Mouse (Mus musculus) frontal cortex, adult (tissue): Measurements from ENCODE around the gene Creb5.

Experiments
- ATAC-seq: cut with Nextera tagmentation; 2 replicates; pipeline ENCODE4 v1.9.2; 2017; ENCODE audit warnings: mild to moderate bottlenecking, moderate library complexity, mixed read lengths; ENCODE audit not compliant: low TSS enrichment

The Creb5 gene

DNA sequence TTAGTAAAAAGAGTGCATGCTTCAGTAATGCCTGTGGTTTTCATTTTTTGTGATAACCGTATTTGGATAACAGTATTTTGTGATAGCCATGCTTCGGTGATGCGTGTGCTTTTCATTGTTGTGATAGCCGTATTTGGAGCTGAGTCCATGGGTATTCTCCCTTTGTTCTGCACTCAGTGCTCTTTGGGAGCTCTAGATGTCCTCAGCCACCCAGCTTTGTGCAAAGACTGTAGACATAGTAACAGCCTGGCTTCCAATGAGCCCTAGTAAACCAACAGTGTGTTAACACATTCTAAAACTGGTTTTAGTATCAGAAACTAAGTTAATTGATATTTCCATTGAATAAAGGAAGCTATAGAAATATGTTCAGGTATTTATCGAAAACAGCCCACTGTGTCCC is 254.7 kb downstream of the Creb5 start:
- ATAC-seq, result no peak

DNA sequence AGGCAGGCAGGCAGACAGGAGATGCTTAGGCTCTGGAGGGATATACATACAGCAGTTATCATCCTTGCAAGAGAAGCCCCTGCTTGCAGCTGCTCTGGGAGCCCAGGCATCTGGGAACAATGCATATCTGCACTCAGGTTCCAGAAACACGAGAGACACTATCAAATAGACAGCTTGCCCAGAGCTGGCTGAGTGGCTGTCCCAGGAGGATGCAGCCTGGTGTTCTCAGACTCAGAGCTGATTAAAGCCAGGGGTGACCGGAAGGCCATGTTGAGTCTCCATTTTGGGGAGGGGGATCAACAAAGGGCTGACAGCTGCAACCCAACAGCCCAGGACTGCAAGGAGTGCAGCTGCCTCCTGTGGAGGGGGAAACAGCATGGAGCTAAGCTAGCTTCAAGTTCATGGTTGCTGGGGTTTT is 258.4 kb downstream of the Creb5 start:
- no peak for ATAC-seq

DNA sequence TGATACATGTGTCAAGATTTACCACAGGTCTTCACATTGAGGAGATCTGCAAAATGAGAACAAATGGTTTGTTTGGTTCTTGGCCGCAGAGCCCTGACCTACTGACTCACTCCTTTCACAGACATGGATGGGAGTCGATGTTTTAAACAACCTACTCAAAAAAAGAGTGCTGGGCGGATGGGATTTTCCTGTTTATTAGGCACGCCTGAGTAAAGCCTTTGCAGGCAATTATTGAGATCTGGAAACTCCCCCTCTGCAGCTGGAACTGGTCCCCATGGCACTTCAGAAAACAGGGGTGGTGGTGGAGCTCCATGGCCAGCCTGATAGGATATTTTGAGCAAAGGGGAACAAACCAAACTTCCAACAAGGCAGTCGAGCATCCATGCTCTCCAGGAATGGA is 258.9 kb downstream of the Creb5 start:
- ATAC-seq, result no peak

DNA sequence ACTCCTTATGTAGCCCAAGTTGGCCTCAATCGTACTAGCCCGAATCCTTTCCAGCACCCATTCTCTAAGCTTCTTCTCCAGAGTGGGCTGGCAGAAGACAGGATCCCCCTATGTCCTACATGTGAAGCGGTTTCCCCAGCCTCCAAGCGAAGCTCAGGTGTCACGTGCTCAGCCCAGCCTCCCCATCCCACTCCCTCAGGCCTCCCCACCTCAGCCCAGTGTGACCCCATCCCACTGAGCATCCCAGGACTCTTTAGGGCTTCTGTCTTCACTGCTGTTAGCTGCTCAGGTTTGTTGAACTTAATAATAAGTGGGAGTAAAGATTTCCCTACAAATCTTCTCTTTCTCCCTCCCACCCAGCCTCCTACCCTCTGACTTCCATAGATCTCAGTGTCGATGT is 261.2 kb downstream of the Creb5 start:
- ATAC-seq, result no peak

DNA sequence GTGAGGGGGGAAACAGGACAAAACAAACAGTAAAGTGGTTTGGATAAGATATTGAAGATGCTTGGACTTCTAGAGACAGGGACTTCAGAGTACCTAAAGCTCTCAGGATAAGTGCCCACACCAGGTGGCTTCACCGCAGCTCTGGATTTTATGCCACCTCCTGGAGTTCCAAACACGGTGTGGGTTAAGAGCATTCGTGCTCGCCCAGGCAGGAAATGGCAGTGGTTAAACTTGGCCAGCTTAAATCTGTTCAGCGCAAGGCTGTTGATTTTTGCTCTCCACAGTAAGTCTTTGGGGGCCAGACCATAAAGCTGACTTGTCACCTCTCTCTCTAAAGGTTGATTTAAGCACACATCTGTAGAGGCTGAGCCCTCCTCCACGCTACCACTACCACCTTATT is 262.3 kb downstream of the Creb5 start:
- ATAC-seq, result no peak

DNA sequence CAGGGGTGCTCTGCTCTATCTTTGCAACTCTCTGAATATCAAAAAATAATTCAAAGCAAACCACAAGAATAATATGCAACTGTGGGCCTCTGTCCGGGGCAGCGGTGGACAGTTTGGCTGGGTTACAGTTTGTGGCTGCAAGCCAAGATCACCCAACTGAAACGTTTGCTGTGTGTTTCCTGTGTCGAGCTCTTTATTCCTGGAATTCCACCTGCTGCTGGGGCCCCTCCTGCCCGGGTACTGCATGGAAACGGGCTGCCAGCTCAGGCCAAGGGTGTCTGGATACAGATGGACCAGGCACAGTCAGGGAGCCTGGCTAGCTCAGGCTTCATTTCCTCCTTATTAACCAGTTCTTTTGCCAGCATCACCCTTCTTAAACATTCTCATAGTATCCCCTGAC is 269.0 kb downstream of the Creb5 start:
- ATAC-seq, result no peak

DNA sequence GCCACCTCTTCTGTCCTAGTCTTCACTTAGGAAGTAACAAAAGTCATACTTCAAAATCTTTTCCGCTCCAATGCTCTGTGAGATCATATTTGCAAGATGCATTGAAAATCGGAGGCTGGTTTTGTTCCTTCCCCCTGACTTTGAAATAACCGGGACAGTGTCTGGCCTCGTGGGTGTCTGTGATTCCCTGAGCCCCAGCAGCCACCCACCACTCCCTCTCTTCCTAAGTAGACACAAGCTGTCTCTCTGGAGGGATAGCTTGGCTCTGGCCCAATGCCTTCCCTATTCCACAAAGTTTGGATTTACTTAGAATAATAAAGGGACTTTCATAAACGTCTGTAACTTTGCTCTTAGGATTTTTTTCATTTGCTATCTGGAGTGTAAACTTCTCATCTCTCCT is 273.9 kb downstream of the Creb5 start:
- ATAC-seq, result peak; percentile 67; the same call in 1 of the 2 replicates

DNA sequence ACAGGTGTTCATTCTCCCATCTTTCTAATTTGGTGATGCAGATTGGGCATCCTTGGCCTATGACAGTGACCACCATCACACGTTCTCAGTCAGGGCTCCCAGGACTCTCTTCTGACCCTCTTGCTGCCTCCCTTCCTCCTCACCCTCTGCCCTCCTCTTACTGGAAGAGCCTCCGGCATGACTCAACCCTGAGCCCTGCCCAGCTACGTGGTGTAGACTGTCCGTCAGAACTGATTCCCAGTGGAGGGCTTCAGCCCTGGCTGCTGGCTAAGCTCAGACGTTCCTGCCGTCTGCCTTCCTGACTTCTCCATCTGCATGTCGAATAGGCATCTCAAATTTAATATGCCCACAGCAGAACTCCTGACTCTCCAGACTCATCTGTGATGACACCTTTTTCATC is 275.5 kb downstream of the Creb5 start:
- ATAC-seq, result no peak

DNA sequence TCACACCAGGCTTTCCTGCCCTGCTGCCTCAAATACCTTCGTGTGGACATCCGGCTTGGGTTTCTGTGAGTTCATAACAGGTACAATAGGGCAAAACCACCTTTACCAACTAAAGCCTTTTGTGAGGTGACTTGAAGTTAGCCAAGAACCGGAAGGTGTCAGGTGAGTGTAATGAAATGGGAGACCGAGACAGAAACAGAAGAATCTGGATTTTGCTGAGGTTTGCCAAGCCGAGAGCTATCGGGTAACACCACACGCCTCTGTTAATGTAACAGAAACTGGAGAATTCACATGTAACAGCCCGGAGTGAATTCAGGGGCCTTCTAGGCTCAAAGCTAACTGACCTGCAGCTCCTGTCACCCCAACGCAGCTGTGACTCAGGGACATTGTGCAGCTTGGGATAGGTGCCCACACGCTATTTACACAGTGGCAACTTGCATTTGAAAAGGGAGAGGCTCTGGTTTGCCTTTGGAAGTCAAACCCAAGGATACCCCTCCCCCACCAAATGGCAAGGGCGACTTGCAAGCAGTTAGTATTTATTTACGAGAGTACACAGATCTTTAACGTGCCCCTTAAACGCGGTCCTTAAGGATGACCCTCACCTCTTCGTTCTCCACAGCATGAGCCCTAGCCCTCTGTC is 276.6 kb downstream of the Creb5 start:
- no peak for ATAC-seq

DNA sequence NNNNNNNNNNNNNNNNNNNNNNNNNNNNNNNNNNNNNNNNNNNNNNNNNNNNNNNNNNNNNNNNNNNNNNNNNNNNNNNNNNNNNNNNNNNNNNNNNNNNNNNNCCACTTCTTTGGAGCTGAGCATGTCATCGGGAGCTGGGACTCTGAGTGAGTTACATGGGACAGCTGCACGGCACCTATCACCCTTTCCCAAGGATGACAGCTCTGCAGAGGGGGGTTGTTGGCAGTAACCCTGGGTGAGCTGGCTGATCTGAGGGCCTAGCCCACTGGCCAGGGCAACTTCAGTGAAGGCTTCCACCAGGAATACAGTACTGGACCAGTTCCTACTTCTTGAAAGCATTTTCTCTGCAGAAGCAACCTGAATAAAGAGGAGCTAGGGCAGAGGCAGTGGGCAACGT is 282.4 kb downstream of the Creb5 start:
- ATAC-seq, result no peak

DNA sequence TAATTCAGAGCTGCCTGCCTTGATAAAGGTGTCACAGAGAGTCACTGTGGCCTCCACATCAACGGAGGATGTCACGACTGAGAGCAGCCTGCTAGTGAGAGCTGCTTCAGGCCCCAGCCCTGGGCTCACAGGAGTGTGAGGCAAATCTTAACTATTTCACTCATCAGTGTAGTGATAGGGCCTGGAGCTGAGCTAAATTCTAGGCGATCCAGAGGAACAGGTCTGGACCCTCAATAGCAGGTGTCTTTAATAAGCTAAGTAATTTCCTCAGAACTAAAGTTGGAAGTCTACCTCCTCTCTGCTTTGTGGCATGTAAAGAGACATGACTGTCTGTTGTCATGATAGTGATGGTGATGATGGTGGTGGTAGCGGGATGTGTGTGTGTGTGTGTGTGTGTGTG is 283.8 kb downstream of the Creb5 start:
- ATAC-seq, result no peak

DNA sequence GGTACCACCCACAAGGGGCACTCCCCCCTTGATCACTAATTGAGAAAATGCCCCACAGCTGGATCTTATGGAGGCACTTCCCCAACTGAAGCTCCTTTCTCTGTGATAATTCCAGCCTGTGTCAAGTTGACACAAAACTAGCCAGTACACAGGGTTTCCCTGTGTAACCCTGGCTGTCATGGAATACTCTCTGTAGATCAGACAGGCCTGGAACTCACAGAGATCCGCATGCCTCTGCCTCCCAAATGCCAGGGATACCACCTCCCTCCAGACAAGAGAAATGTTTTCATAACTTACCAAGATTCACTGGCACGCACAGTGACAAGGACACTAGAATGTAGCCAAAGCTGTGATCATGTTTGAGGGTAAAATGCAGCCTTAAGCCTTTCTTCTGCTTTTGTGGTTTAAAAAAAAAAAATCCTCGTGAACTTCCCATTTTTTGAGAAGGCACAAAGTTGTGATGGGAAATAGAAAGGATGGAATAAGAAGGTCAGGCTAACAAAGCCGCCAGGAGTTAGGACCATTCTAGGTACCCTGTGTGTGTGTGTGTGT is 284.6 kb downstream of the Creb5 start:
- ATAC-seq, result no peak

DNA sequence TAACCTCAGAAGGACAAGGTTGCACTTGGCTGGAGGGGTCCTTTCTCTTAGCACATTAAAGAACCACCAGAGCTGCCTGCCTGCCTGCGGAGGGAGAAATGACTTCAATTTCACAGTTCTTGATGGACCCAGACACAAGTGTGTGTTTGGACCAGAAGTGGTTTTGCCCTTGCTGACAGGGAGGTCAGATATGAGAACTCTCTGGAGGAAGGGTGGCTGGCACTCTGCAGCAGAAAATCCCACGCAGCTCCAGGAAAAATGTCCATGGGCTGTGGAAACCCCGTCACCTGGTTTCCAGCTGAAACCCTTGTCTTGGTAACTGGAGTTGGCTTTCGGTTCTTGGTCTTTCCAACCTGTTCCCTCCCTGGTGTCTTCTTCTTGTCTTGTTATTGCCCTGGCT is 285.4 kb downstream of the Creb5 start:
- ATAC-seq, result no peak

DNA sequence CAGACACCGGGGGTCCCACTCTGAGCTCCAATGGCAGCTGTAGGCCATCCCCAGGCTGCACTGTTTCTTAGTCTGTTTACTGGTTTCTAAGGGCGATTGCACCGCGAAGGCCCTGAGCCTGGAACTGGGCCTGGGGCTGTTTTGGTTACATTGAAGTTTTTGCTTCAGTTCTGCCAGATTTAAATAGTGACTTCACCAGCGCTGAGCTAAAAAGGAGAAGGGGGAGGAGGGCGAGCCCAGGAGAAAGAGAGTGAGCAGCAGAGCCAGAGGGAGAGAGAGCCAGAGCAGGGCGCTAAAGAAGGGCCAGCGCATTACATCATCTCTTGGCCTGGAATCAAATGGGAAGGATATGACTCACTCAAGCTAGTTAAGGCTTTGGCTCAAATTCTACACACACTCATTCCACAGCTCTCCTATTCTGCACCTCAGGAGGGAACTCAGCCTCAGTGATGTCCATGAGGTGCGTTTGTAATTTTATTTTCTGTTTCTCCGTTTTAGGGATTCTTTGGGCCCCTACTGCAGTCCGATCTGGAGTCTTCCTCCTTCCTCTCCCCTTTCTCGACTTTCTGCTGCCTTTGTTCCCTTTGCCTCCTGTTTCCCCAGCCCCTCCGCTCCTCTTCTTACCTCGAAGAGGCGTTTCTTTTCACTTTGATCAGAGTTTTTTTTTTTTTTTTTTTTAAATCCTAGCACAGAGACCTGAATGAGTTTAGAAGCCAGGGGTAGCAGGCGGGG is 286.1 kb downstream of the Creb5 start:
- peak; percentile 97 for ATAC-seq

DNA sequence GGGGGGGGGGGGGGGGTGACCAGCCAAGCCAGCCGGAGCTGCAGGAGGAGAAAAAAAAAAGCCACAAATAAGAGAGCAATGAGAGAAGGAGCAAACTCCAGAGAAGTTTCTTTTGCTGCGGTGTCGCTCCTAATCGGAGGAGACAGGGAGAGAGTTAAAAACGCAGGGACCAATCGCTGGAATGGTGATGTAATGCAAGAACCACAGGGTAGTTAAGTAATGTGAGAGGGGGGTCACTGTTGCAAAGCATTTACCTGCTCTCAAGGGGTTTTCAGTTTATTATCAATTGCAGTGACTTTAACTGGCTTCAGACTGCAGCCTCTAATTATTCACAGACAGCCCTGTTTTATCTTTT is 286.6 kb downstream of the Creb5 start:
- ATAC-seq, result no peak

DNA sequence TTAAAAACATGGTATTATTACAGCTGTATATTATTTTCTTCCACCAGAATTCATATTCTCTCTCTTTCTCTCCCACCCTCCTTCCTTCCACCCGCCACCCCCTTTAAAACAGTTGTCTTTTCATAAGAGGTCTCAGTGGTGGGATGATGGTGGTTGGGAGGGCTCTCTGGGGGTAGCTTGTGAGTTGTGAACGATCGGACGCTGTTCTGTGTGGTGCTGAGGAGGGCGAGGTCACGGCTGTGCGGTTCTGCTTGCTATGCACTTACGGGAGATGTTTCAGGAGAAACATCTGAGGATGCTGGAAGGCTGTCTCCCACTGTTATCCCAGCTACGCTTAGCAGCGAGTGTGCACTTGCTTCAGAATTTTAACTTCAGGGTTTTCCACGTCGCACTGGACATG is 287.0 kb downstream of the Creb5 start:
- ATAC-seq, result no peak

DNA sequence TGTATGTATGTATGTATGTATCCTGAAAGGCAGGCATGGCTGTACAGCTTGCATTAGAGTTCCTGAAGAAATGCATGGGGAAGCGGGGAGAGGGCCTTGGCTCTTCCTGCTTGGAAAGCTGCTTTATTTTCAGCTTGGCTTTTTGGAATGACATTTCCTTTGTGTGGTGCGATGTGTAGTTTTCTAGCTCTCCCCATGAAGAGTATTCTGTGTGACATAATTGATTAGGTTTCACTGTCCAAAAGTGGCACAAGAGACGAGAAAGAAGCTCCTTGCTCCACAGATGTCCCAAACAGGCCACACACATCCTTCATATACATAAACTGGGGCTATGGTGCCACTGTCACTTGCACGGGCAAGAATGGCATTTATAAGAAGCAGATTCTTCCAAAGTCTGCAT is 288.1 kb downstream of the Creb5 start:
- no peak for ATAC-seq

DNA sequence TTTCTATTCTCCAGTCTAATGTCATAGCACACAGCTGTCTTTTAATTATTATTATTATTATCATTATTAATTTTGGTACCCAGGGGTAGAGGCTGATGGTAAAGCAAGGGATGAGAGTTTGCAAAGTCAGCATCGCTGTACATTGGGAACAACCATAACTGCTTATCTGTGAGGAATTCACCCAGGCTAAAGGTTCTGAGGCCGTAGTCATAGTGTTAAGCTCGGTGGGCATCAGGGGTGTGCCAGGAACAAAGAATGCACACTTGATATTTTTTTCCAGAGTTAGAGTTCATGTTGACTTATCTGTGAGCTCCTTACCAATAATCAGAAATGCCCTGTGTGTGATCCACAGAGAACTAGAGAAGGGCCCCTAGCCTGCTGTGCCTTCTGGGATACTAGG is 288.8 kb downstream of the Creb5 start:
- ATAC-seq, result no peak

DNA sequence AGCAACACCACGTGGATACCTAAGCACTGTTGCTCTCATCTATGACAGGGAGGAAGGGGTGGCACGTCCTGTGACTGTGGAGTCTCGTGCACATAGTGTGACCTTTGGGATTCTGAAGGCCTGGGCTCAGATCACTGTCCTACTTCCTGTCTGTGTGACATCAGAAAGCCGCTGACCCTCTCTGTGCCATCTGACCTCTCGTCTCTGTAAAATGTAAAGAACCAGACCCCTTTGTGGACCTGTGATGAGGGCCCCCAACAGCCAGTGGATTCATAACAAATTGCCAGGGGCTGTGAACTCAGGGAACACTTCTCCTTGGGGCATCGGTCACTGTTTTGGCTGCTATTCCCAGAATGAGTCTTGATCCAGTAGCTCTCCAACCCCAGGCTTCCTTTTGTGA is 289.8 kb downstream of the Creb5 start:
- ATAC-seq, result no peak

DNA sequence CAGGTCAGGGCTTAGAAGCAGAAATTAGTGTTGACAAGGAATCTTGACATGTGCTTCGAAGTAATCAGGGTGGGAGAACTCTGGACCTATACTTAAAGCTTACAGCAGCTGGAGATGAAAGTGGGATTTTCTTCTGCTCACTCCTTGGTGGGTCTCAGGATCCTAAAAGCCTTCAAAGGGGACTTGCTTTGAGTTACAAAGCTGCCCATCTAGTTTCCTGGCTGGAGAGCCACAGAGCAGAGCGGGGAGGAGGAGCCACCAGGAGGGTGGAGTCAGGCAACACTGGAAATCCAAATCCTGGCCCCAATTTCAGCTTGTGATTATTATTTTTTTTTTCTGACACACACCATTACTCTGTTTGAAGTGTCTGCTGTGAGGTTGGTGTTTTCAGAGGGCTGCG is 290.7 kb downstream of the Creb5 start:
- no peak for ATAC-seq

DNA sequence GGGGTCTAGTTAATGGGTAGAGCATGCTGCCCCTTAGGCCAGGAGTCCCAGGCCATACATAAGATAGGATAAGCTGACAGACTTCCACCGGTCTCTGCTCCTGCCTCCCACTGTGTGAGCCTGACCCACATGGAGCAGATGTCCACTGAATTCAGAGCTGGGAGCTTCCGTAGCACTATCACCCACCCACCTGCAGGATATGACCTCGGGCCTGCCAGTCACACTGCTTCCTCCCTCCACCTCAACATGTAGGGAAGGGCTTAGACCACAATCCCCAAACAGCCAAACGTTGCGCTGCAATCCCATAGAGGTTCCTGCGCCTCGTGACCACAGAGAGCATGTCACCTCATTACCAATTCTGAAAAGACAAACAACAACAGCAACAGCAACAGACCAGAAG is 293.3 kb downstream of the Creb5 start:
- ATAC-seq, result no peak

DNA sequence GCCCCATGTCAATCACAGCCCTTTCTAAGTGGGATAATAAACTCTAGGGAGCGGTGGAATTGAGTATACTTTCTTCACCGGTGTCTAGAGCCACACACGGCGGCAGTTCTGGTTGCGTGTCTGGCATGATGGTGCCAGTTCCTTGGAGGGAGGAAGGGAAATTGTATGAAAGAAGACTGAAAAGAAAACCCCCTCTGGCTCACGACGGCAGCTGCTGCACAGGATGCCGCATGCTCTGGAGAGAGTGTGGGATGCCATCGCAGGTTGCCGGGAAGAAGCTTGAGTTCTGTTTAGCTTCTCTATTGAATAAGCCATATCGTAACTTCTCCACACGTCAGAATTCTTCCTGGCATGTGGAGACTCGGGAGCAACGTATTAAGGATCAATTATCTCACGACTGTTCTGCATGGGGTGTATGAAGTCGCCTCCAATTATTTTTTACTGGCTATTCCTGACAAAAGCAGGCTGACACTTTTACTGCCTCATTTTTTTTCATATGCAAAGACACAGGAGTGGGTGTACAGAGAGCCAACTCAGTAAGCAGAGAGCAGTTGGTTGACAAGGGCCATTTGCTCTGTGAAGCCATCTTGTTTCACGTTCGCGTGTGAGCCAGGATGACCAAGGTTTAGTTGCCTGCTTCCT is 296.3 kb downstream of the Creb5 start:
- ATAC-seq, result peak; percentile 80

DNA sequence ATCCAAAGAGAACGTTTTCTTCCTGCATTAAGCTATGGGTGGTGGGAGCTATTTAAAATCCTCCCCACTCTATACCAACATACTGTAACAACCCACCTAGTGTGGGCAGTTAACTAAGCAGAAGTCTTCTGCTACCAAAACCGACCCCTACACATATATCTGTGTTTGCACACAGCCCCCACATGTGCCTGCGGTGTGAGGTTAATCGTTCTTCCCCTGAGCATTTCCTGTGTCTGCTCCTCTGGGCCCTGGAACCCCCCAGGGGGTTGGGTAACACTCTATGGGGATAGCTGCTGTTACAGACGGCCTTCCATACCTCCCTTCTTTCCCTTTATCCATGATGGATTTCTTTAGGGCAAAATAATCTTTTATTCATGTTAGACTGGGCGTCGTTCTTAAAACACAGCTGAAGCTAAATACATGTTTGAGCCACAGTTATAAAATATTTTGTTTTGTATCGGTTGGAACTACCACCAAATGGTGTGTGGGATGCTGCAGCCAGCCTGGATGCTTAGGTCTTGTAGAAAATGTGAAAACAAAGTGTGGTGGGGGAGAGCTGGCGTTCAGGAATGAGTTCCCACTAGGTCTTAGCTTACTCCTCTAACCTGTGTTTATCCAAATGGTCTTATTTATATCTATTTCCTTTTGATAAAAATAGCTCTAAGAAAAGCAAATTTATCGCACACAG is 297.8 kb downstream of the Creb5 start:
- peak; percentile 45 for ATAC-seq
